18 mouse cellular contexts compared by ENCODE assay signal in the genomic region with DNA sequence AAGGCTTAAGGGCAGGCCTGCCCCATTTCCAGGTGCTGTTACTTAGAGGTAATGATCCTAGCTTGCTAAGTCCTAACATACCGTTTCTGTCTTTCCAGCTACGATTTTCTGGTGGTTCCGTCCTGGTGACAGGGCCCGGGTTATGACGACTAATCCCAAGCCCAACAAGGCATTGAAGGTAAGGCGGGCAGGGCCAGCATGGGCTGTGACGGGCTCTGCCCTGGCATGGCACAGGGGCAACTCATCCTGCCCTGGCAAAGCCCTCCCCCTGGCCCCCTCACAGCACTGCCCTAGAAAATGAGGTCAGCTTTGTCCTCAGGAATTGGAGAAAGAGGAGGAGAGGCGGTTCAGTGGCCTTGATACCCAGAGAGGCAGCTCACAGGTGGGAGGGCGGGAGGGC. TPM values are rescaled to one million over a fixed set of nuclear protein-coding genes. Genes with fewer than 3 reads are reported as not detected.
DNase-seq lines count a peak whose midpoint lies in the region; ATAC-seq and TF ChIP-seq lines count a peak whose summit lies in the region.
"Had no signal": no experiment of that assay in that cellular context is flagged by ENCODE, and none has a peak within 500 bp of the region (broad histone marks: within the 10 kb centered on the region; RNA-seq: fewer than 3 reads in every experiment).

No protein-coding gene starts in this region.

- DNase-seq in heart, postnatal 10 days: no peak
- peak; percentile 21 for DNase-seq in urinary bladder, adult 2 months (ENCODE audit: low spot score)
- no peak for DNase-seq in urinary bladder, postnatal 4 days (ENCODE audit: low spot score in 2 of 2)
- no peak for DNase-seq in right cerebral cortex, adult 18-20 months
- no peak for DNase-seq in left cerebral cortex, adult 2 months (ENCODE audit: extremely low spot score in 1 of 2, low spot score in 2 of 2)
- DNase-seq: cerebellum, adult 2 months; kidney, postnatal 14 days; lung, embryonic 14.5 days; right cerebral cortex, postnatal 25 days had no signal

- peak overlapping the region; percentile 8; the same call in 1 of the 2 replicates for H3K9ac ChIP-seq in heart, embryonic 12.5 days
- no peak overlapping the region for H3K9ac ChIP-seq in midbrain, embryonic 12.5 days (replicated peaks)
- H3K9ac ChIP-seq: lung, embryonic 14.5 days had no signal

- no peak overlapping the region for H3K4me3 ChIP-seq in heart, embryonic 12.5 days
- H3K4me3 ChIP-seq in midbrain, embryonic 12.5 days: no peak overlapping the region
- no peak overlapping the region for H3K4me3 ChIP-seq in left cerebral cortex, adult 2 months
- H3K4me3 ChIP-seq: limb, embryonic 10.5 days had no signal

- no peak for ATAC-seq in heart, embryonic 12.5 days (ENCODE audit: insufficient number of reproducible peaks, low FRiP score)
- ATAC-seq in midbrain, embryonic 12.5 days (ENCODE audit: low FRiP score, low read depth): no peak
- ATAC-seq: inflammation-experienced regulatory T-cells, adult 6 months had no signal

- H3K9me3 ChIP-seq in heart, embryonic 12.5 days (replicated peaks): no peaks in the 10 kb centered on the region
- H3K9me3 ChIP-seq in midbrain, embryonic 12.5 days: no peaks in the 10 kb centered on the region
- H3K9me3 ChIP-seq: limb, embryonic 10.5 days; megakaryocyte, embryonic 14.5 days had no signal

- no peaks in the 10 kb centered on the region for H3K27me3 ChIP-seq in heart, embryonic 12.5 days (replicated peaks)
- H3K27me3 ChIP-seq in midbrain, embryonic 12.5 days: peaks cover 32% of the 10 kb centered on the region
- H3K27me3 ChIP-seq: megakaryocyte, embryonic 14.5 days had no signal

- intact Hi-C loops in heart, postnatal 10 days (cut with DNase I): no loop called here
- intact Hi-C loops in left cerebral cortex, adult 2 months (cut with DNase I): no loop called here

- TF ChIP-seq CTCF in left cerebral cortex, adult 2 months (IDR thresholded peaks at IDR 0.05): no peak

- H3K27ac ChIP-seq in heart, embryonic 12.5 days (ENCODE audit: poor library complexity, severe bottlenecking): peak overlapping the region; percentile 97; the same call in 1 of the 2 replicates
- peak overlapping the region; percentile 32; the same call in 1 of the 2 replicates for H3K27ac ChIP-seq in midbrain, embryonic 12.5 days (replicated peaks)
- no peak overlapping the region for H3K27ac ChIP-seq in left cerebral cortex, adult 2 months

- no peak overlapping the region; the same call in 1 of the 2 replicates for H3K4me2 ChIP-seq in heart, embryonic 12.5 days
- peak overlapping the region; percentile 56 for H3K4me2 ChIP-seq in midbrain, embryonic 12.5 days (replicated peaks)

- 94% methylated on average over 9 of the region's 9 CpGs for WGBS in heart, embryonic 12.5 days
- WGBS in midbrain, embryonic 12.5 days: 93% methylated on average over 9 of the region's 9 CpGs

- H3K36me3 ChIP-seq in heart, embryonic 12.5 days: peaks cover 30% of the 10 kb centered on the region
- peaks cover 30% of the 10 kb centered on the region for H3K36me3 ChIP-seq in midbrain, embryonic 12.5 days

- peaks cover 91% of the 10 kb centered on the region for H3K4me1 ChIP-seq in heart, embryonic 12.5 days (replicated peaks)
- peaks cover 53% of the 10 kb centered on the region for H3K4me1 ChIP-seq in midbrain, embryonic 12.5 days

RNA-seq across cellular contexts. Expression of gene Mafk, which starts 7.7 kb away (rescaled TPM):
- polyA plus RNA-seq in heart, embryonic 12.5 days (2016; fragmentation: Nextera tagmentation; extraction: Ambion mirVana): 24.4 and 25.2 TPM in 2 replicates
- total RNA-seq in heart, postnatal 10 days (2021): 10 to 100 TPM; 20.9 to 25.8 TPM
- polyA plus RNA-seq in urinary bladder, adult 2 months (2012; rRNA removed): 42.3 and 47.7 TPM in 2 replicates
- polyA plus RNA-seq in midbrain, embryonic 12.5 days (2016; fragmentation: Nextera tagmentation; extraction: Ambion mirVana): 11.4 and 11.6 TPM in 2 replicates
- total RNA-seq in left cerebral cortex, adult 2 months (2021): 10 to 100 TPM in 1 of 2 experiments, 1 to 10 TPM in 1; 8.9 to 11.5 TPM

RNA-seq across cellular contexts. Expression of gene Tmem184a, which starts 20.7 kb away (rescaled TPM):
- 0.41 and 0.42 TPM in 2 replicates for polyA plus RNA-seq in heart, embryonic 12.5 days (2016; fragmentation: Nextera tagmentation; extraction: Ambion mirVana)
- total RNA-seq in heart, postnatal 10 days (2021): under 1 TPM; 0.10 to 0.37 TPM
- polyA plus RNA-seq in urinary bladder, adult 2 months (2012; rRNA removed): 79.8 and 112 TPM in 2 replicates
- 0.25 and 0.75 TPM in 2 replicates for polyA plus RNA-seq in midbrain, embryonic 12.5 days (2016; fragmentation: Nextera tagmentation; extraction: Ambion mirVana)
- under 1 TPM; 0.58 to 0.63 TPM for total RNA-seq in left cerebral cortex, adult 2 months (2021)
- total RNA-seq: neutrophil, adult 5-6 weeks had no signal

RNA-seq across cellular contexts. Expression of gene Ints1, which starts 23.6 kb away (rescaled TPM):
- 24.2 and 32.7 TPM in 2 replicates for polyA plus RNA-seq in heart, embryonic 12.5 days (2016; fragmentation: Nextera tagmentation; extraction: Ambion mirVana)
- total RNA-seq in heart, postnatal 10 days (2021): 10 to 100 TPM; 43.5 to 43.6 TPM
- 12.1 and 20.9 TPM in 2 replicates for polyA plus RNA-seq in urinary bladder, adult 2 months (2012; rRNA removed)
- 36.3 and 39.8 TPM in 2 replicates for polyA plus RNA-seq in midbrain, embryonic 12.5 days (2016; fragmentation: Nextera tagmentation; extraction: Ambion mirVana)
- 100 to 1,000 TPM in 1 of 2 experiments, 10 to 100 TPM in 1; 91.9 to 102 TPM for total RNA-seq in left cerebral cortex, adult 2 months (2021)

RNA-seq across cellular contexts. Expression of gene Gm26938, which starts 27.2 kb away (rescaled TPM):
- not detected in 2 replicates for polyA plus RNA-seq in heart, embryonic 12.5 days (2016; fragmentation: Nextera tagmentation; extraction: Ambion mirVana)
- not detected for total RNA-seq in heart, postnatal 10 days (2021)
- not detected in 2 replicates for polyA plus RNA-seq in urinary bladder, adult 2 months (2012; rRNA removed)
- not detected in 2 replicates for polyA plus RNA-seq in midbrain, embryonic 12.5 days (2016; fragmentation: Nextera tagmentation; extraction: Ambion mirVana)
- not detected for total RNA-seq in left cerebral cortex, adult 2 months (2021)
- total RNA-seq: layer of hippocampus, postnatal 14 days; MEL; neutrophil, adult 5-6 weeks had no signal
- polyA plus RNA-seq: cerebellum, adult 2 months; inflammation-experienced regulatory T-cells, adult 6 months; limb, embryonic 10.5 days; lung, embryonic 14.5 days; thymus, postnatal 0 days had no signal

RNA-seq across cellular contexts. Expression of gene Psmg3, which starts 27.6 kb away (rescaled TPM):
- 39.1 and 42.3 TPM in 2 replicates for polyA plus RNA-seq in heart, embryonic 12.5 days (2016; fragmentation: Nextera tagmentation; extraction: Ambion mirVana)
- total RNA-seq in heart, postnatal 10 days (2021): 10 to 100 TPM; 11.9 to 13.5 TPM
- 25.5 and 35.8 TPM in 2 replicates for polyA plus RNA-seq in urinary bladder, adult 2 months (2012; rRNA removed)
- 70.5 and 70.8 TPM in 2 replicates for polyA plus RNA-seq in midbrain, embryonic 12.5 days (2016; fragmentation: Nextera tagmentation; extraction: Ambion mirVana)
- total RNA-seq in left cerebral cortex, adult 2 months (2021): 10 to 100 TPM; 18.0 to 20.3 TPM

Comparison
In these comparisons a context has a peak if more than half of its experiments do, and no peak if none do; other contexts are left out.
1. RNA of gene Tmem184a, which starts 20.7 kb away (polyA plus RNA-seq): 79.8 to 112 TPM in urinary bladder, adult 2 months; 0.25 to 0.75 TPM in midbrain, embryonic 12.5 days and 0.41 to 0.42 TPM in heart, embryonic 12.5 days; every median in the first group is over 10 times any median in the second.